Mouse (Mus musculus) spleen, adult 2 months (tissue): Measurements from ENCODE around the gene Spata2l. TPM values are rescaled to one million over a fixed set of nuclear protein-coding genes. Genes with fewer than 3 reads are reported as not detected.

Experiments used
- DNase-seq, 2 experiments: peaks; one replicate each; pipeline versions ENCODE4 v3.0.0 to v3.0.0-alpha.2; 2012 to 2021; ENCODE audit warnings: low spot score in 2 of 2, low read depth in 1 of 2
- H3K27ac ChIP-seq: fragments of 200-500 bp; 2 replicates; pipeline ENCODE4 v1.5.1; 2012; ENCODE audit warnings: low read length, inconsistent platforms; ENCODE audit not compliant: insufficient read depth
- H3K27me3 ChIP-seq: fragments of 200-500 bp; 2 replicates; pipeline ENCODE4 v1.6.1; 2012; ENCODE audit warnings: mild to moderate bottlenecking, moderate library complexity, low read length, inconsistent platforms; ENCODE audit not compliant: control insufficient read depth, insufficient read depth
- H3K36me3 ChIP-seq: fragments of 200-500 bp; 2 replicates; pipeline ENCODE4 v1.6.1; 2012; ENCODE audit warnings: mild to moderate bottlenecking, low read length, inconsistent platforms; ENCODE audit not compliant: control insufficient read depth, insufficient read depth
- H3K4me1 ChIP-seq: fragments of 200-500 bp; 2 replicates; pipeline ENCODE4 v1.6.1; 2011; ENCODE audit warnings: inconsistent platforms; ENCODE audit not compliant: control insufficient read depth, insufficient read depth, insufficient read length
- H3K4me3 ChIP-seq: fragments of 200-500 bp; 2 replicates; pipeline ENCODE4 v1.5.1; 2011; ENCODE audit warnings: mild to moderate bottlenecking, inconsistent platforms; ENCODE audit not compliant: insufficient read depth, insufficient read length; ENCODE audit errors: extremely low read depth
- CTCF ChIP-seq: fragments of 200-500 bp; IDR thresholded peaks from 2 replicates; pipeline ENCODE4 v1.5.1; 2011; ENCODE audit warnings: mild to moderate bottlenecking, inconsistent platforms; ENCODE audit not compliant: insufficient read depth, insufficient read length, insufficient replicate concordance; ENCODE audit errors: extremely low read depth
- POLR2A ChIP-seq: fragments of 200-500 bp; IDR thresholded peaks from 2 replicates; pipeline ENCODE4 v1.6.1; 2011; ENCODE audit warnings: low read depth, low read length, inconsistent platforms
- WGBS: fragments of 180-500 bp; shearing (Covaris S2); methylation state at CpG from one replicate; pipeline ENCODE4 v1.1.7; 2018; 5-methylcytosine and 5-hydroxymethylcytosine counted together
- polyA plus RNA-seq: library from polyadenylated mRNA; depleted of rRNA; stranded (reverse); fragments of >200 nt; gene quantifications from 2 replicates; pipeline ENCODE4 v1.2.3, GENCODE M21; 2012; rRNA removed

Spata2l gene
- polyA plus RNA-seq, 1 experiment = 12.1 TPM

GRCm38 (mm10) chr8:123193771-123194170 lies 42.3 kb downstream of the Spata2l start:
- Histone ChIP-seq H3K27ac (no peak overlapping the region), H3K4me1 (no peaks in the 10 kb centered on the region), H3K4me3 (no peak overlapping the region), H3K36me3 (no peaks in the 10 kb centered on the region), H3K27me3 (no peaks in the 10 kb centered on the region)
- WGBS = 92% methylated on average over 9 of the region's 9 CpGs
- no peak for DNase-seq
- TF ChIP-seq POLR2A = no peak
- no peak for TF ChIP-seq CTCF

DNA sequence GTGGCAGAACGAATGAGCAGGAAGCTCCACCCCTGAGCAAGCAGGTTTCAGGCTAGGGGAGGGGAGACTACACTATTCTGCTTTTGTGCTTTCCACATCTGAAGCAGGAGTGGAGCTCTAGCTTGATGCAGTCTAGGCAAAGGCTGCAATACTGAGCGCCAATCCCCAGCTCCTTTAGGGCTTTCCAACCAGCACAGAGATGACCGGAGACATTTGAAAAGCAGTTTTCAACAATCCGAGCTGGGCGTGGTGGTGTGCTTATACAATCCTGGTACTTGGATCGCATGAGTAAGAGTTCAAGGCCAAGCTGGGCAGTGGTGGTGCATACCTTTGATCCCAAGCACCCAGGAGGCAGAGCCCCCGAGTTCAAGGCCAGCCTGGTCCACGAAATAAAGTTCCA lies 44.1 kb downstream of the Spata2l start:
- TF ChIP-seq POLR2A (no peak), CTCF (no peak)
- Histone ChIP-seq H3K36me3 (no peaks in the 10 kb centered on the region), H3K27me3 (no peaks in the 10 kb centered on the region), H3K4me3 (no peak overlapping the region), H3K27ac (no peak overlapping the region), H3K4me1 (no peaks in the 10 kb centered on the region)
- WGBS = 65% methylated on average over 8 of the region's 8 CpGs
- no peak for DNase-seq

- H3K36me3 ChIP-seq = no peaks in the 10 kb centered on the region
- 3% methylated on average over 9 of the region's 9 CpGs for WGBS
- peak in 1 of 2 experiments; percentile 14 for DNase-seq
- no peak for TF ChIP-seq POLR2A
- peak; percentile 35; the same call in 1 of the 2 replicates for TF ChIP-seq CTCF
- H3K4me1 ChIP-seq = no peaks in the 10 kb centered on the region
- H3K4me3 ChIP-seq = no peak overlapping the region
- no peak overlapping the region for H3K27ac ChIP-seq
- no peaks in the 10 kb centered on the region for H3K27me3 ChIP-seq
These were observed 45.4 kb downstream of the Spata2l start for GRCm38 (mm10) chr8:123190678-123191077.

DNA sequence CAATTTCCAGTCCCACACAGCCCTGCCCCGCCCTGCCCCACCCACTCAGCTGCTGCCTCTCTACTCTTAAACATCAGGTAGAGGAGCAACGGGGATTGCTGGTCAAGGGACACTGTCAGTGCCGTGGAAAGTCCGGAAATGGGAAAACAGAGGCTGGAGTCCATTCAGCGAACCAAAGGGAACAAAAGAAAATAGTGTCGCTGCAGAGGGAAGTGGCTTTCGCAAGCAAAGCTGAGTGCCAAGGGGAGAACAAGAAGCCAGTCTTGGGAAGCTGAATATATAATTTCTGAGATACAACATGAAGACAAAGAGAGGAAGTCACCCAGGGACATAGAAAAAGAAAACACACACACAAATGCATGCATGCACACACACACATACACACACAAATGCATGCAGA lies 47.2 kb downstream of the Spata2l start:
- Histone ChIP-seq H3K27ac (no peak overlapping the region), H3K4me1 (no peaks in the 10 kb centered on the region), H3K4me3 (no peak overlapping the region), H3K36me3 (no peaks in the 10 kb centered on the region), H3K27me3 (no peaks in the 10 kb centered on the region)
- no peak for TF ChIP-seq CTCF
- TF ChIP-seq POLR2A = no peak
- 47% methylated on average over 7 of the region's 7 CpGs for WGBS
- no peak for DNase-seq

DNA sequence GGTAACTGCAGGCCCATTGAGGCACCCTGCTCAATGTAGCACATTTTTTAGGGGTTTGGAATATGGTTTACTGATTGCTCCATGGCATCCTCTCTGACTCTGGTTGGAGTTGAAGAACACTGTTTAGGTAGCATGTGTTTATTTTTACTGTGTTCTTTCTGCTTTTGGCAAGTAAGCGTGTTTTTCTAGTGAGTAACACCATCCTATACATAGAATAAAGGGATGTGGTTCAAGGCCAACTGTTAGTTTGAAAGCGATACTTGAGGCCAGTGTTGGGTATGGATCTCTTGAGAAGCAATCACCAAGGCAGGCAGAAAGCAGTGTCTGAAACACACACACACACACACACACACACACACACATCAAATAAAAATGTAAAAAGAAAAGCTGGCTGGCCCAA lies 48.0 kb downstream of the Spata2l start:
- DNase-seq = no peak
- no peak overlapping the region for H3K27ac ChIP-seq
- 74% methylated on average over 2 of the region's 2 CpGs for WGBS
- H3K36me3 ChIP-seq = no peaks in the 10 kb centered on the region
- no peaks in the 10 kb centered on the region for H3K4me1 ChIP-seq
- no peak for TF ChIP-seq CTCF
- TF ChIP-seq POLR2A = no peak
- no peak overlapping the region for H3K4me3 ChIP-seq
- H3K27me3 ChIP-seq = no peaks in the 10 kb centered on the region

- 71% methylated on average over 19 of the region's 19 CpGs for WGBS
- TF ChIP-seq POLR2A = no peak
- TF ChIP-seq CTCF = no peak
- H3K36me3 ChIP-seq = no peaks in the 10 kb centered on the region
- H3K27me3 ChIP-seq = no peaks in the 10 kb centered on the region
- no peak for DNase-seq
- no peak within 1 kb of the TSS for H3K4me3 ChIP-seq
- H3K27ac ChIP-seq = no peak within 1 kb of the TSS
- no peaks in the 10 kb centered on the region for H3K4me1 ChIP-seq
These were observed 50.2 kb downstream of the Spata2l start, which contains the start of gene Dpep1 for GRCm38 (mm10) chr8:123185566-123186409. Gene Dpep1, plus strand, starts transcription at chr8:123186242.

DNA sequence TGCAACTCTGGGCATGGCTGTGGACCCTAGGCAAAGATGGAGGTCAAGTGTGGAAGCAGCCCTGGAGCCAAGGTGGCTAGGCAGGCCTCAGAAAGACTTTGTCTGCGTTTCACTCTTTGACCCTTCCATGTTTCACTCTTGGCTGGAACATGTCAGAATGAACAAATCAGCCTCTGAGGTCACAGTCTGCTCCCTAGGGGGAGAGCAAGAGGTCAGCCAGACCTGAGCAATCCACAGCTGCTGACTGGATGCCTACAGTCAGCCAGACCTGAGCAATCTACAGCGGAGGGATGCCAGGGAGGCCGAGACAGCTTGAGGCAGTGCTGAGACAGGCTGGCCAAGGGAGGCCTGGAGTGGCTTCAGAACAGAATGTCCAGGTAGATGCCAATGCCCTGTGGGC lies 54.6 kb downstream of the Spata2l start:
- no peaks in the 10 kb centered on the region for H3K36me3 ChIP-seq
- H3K4me1 ChIP-seq = no peaks in the 10 kb centered on the region
- no peak for TF ChIP-seq POLR2A
- no peak for TF ChIP-seq CTCF
- H3K4me3 ChIP-seq = no peak overlapping the region
- H3K27me3 ChIP-seq = no peaks in the 10 kb centered on the region
- DNase-seq = no peak
- no peak overlapping the region for H3K27ac ChIP-seq
- 77% methylated on average over 3 of the region's 3 CpGs for WGBS

Other genes with a start within 250 kb of the Spata2l start
- gene Ankrd11, start 194.0 kb downstream of the Spata2l start, polyA plus RNA-seq = 76.3 and 77.7 TPM in 2 replicates
- gene Spg7, start 173.3 kb downstream of the Spata2l start, polyA plus RNA-seq = 62.6 and 74.1 TPM in 2 replicates
- gene Rpl13, start 133.9 kb downstream of the Spata2l start, polyA plus RNA-seq = 2,207 and 4,905 TPM in 2 replicates
- 2.5 and 2.9 TPM in 2 replicates for gene Cpne7, start 118.9 kb downstream of the Spata2l start, polyA plus RNA-seq
- gene Sult5a1, start 77.9 kb downstream of the Spata2l start, polyA plus RNA-seq = 0.42 and 0.92 TPM in 2 replicates
- gene Dpep1, start 50.0 kb downstream of the Spata2l start, polyA plus RNA-seq = 1.3 and 1.6 TPM in 2 replicates
- gene Chmp1a, start 23.5 kb downstream of the Spata2l start, polyA plus RNA-seq = 70.5 and 85.0 TPM in 2 replicates
- gene Spata33, start 23.4 kb downstream of the Spata2l start, polyA plus RNA-seq = 0.09 and 0.42 TPM in 2 replicates
- gene Cdk10, start 11.4 kb downstream of the Spata2l start, polyA plus RNA-seq = 39.2 and 45.2 TPM in 2 replicates
- gene Zfp276, start 18.0 kb upstream of the Spata2l start, polyA plus RNA-seq = 32.6 and 38.7 TPM in 2 replicates
- gene Vps9d1, start 18.1 kb upstream of the Spata2l start, polyA plus RNA-seq = 55.7 and 110 TPM in 2 replicates
- 55.7 and 76.1 TPM in 2 replicates for gene Fanca, start 82.3 kb upstream of the Spata2l start, polyA plus RNA-seq
- gene Spire2, start 96.5 kb upstream of the Spata2l start, polyA plus RNA-seq = 0.88 and 1.1 TPM in 2 replicates
- gene Tcf25, start 137.5 kb upstream of the Spata2l start, polyA plus RNA-seq = 137 and 149 TPM in 2 replicates
- gene Mc1r, start 170.9 kb upstream of the Spata2l start, polyA plus RNA-seq = not detected in 2 replicates
- gene Tubb3, start 175.2 kb upstream of the Spata2l start, polyA plus RNA-seq = 2.7 and 3.9 TPM in 2 replicates
- gene Def8, start 187.3 kb upstream of the Spata2l start, polyA plus RNA-seq = 13.5 and 14.9 TPM in 2 replicates
- 14.4 and 17.3 TPM in 2 replicates for gene Afg3l1, start 241.7 kb upstream of the Spata2l start, polyA plus RNA-seq